Mouse (Mus musculus) monocyte, adult 59 days (primary cell): ENCODE measurements around the gene S1pr4. TPM values are rescaled to one million over a fixed set of nuclear protein-coding genes. Genes with fewer than 3 reads are reported as not detected.

ENCODE experiments used
- total RNA-seq, 2 experiments: library from RNA; stranded (reverse); gene quantifications; one replicate each; pipeline ENCODE4 v1.2.4; 2023

S1pr4 gene
- total RNA-seq: 10 to 100 TPM; 13.4 to 15.1 TPM

GRCm38 (mm10) chr10:81500032-81500431, at the start of gene S1pr4:
Gene S1pr4, minus strand, starts transcription at chr10:81500132.

GRCm38 (mm10) chr10:81545161-81545747, 45.3 kb upstream of the S1pr4 start, which contains the start of gene Gna11:
Gene Gna11, minus strand, starts transcription at chr10:81545190.

GRCm38 (mm10) chr10:81524051-81524605, 24.2 kb upstream of the S1pr4 start, which contains the start of gene Gna15:
Gene Gna15, minus strand, starts transcription at chr10:81524225.

DNA sequence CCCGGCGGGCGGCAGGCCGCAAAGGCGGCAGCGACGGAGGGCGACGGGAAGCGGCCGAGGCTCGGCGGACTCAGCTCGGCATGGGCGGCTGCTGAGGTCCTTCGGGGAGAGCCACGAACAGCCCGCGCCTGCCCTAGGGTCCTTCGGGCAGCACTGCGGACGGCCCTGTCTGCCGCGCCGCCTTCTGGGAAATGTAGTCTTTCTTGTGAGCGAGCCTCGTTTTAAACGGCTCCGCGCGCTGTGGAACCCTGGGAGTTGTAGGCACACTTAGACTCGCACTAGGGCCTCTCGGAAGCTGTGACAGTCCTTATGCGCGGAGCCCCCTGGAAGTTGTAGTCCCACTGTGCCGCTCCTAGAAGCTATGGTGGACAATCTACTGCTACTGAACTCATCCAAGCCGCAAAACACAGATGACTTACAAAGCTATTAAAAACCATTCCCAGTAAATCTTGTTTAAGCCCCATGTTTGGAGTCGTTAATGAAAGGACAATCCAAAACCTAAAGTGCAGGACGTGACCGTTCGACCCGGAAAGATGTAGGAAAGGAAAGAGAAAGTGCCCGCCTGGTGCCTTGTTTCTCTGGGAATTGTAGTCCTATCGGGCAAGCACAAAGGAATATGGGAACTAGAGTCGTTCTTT, 3.5 kb downstream of the S1pr4 start, which contains the start of gene Ncln:
Gene Ncln, minus strand, starts transcription at position 129 of the 638 bp plus-strand sequence.

DNA sequence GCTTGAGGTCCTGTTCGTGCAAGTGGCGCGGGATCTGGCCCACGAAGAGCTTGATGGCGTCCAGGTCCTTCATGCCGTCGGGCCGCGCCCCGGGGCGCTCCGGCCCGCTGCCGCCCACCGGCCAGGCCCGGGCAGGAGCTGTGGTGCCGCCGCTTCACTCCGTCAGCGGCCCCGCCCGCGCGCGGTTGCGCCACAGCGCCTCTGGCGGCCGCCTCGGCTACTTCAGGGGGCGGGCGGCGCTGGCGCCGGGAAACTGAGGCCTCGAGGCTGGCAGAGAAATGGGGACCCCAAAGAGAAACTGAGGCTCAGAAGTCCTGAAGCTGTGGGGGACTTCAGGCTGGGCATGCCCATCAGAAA, 17.4 kb downstream of the S1pr4 start, which contains the start of gene Celf5:
Gene Celf5, minus strand, starts transcription at position 177 of the 357 bp plus-strand sequence.

GRCm38 (mm10) chr10:81455181-81455895, 44.6 kb downstream of the S1pr4 start, which contains the start of gene Nfic:
Gene Nfic, minus strand, starts transcription at chr10:81455635.

Other genes with a start within 250 kb of the S1pr4 start
- 10 to 100 TPM; 42.3 to 59.6 TPM for gene Matk, start 247.2 kb downstream of the S1pr4 start, total RNA-seq
- gene Mrpl54, start 233.2 kb downstream of the S1pr4 start, total RNA-seq: 10 to 100 TPM; 75.9 to 85.4 TPM
- gene Apba3, start 233.2 kb downstream of the S1pr4 start, total RNA-seq: 10 to 100 TPM; 42.4 to 46.0 TPM
- 1 to 10 TPM; 1.7 to 4.5 TPM for gene Tjp3, start 208.6 kb downstream of the S1pr4 start, total RNA-seq
- 100 to 1,000 TPM; 135 to 147 TPM for gene Pip5k1c, start 207.2 kb downstream of the S1pr4 start, total RNA-seq
- gene Cactin, start 179.0 kb downstream of the S1pr4 start, total RNA-seq: 10 to 100 TPM; 29.4 to 32.4 TPM
- gene Tbxa2r, start 171.4 kb downstream of the S1pr4 start, total RNA-seq: under 1 TPM in 1 of 2 experiments, not detected in 1; 0.26 TPM
- under 1 TPM in 1 of 2 experiments, not detected in 1; 0.15 TPM for gene Gipc3, start 156.9 kb downstream of the S1pr4 start, total RNA-seq
- gene Hmg20b, start 149.7 kb downstream of the S1pr4 start, total RNA-seq: 10 to 100 TPM; 71.4 to 85.8 TPM
- gene Mfsd12, start 142.6 kb downstream of the S1pr4 start, total RNA-seq: 10 to 100 TPM; 38.4 to 44.6 TPM
- gene 4930404N11Rik, start 134.3 kb downstream of the S1pr4 start, total RNA-seq: 1 to 10 TPM; 3.5 to 3.7 TPM
- 10 to 100 TPM; 33.5 to 38.0 TPM for gene Fzr1, start 121.6 kb downstream of the S1pr4 start, total RNA-seq
- 10 to 100 TPM; 31.3 to 35.2 TPM for gene Dohh, start 115.7 kb downstream of the S1pr4 start, total RNA-seq
- 1 to 10 TPM in 1 of 2 experiments, under 1 TPM in 1; 0.97 to 1.3 TPM for gene Gm48551, start 115.7 kb downstream of the S1pr4 start, total RNA-seq
- gene Gm48552, start 111.1 kb downstream of the S1pr4 start, total RNA-seq: 1 to 10 TPM; 2.3 to 3.7 TPM
- gene Smim24, start 107.1 kb downstream of the S1pr4 start, total RNA-seq: 10 to 100 TPM; 11.9 to 12.5 TPM
- gene Nfic, start 44.5 kb downstream of the S1pr4 start, total RNA-seq: 10 to 100 TPM; 71.7 to 75.6 TPM
- gene Celf5, start 17.4 kb downstream of the S1pr4 start, total RNA-seq: not detected
- gene Ncln, start 3.7 kb downstream of the S1pr4 start, total RNA-seq: 100 to 1,000 TPM; 108 to 128 TPM
- gene Gna15, start 24.1 kb upstream of the S1pr4 start, total RNA-seq: 10 to 100 TPM; 20.9 to 21.4 TPM
- 10 to 100 TPM; 12.5 to 13.8 TPM for gene Gna11, start 45.1 kb upstream of the S1pr4 start, total RNA-seq
- 100 to 1,000 TPM; 239 to 246 TPM for gene Aes, start 59.4 kb upstream of the S1pr4 start, total RNA-seq
- 1 to 10 TPM; 3.4 to 4.2 TPM for gene Tle2, start 74.4 kb upstream of the S1pr4 start, total RNA-seq
- 1 to 10 TPM; 1.2 to 3.4 TPM for gene Tle6, start 100.9 kb upstream of the S1pr4 start, total RNA-seq
- 1 to 10 TPM in 1 of 2 experiments, under 1 TPM in 1; 0.85 to 1.0 TPM for gene BC025920, start 106.1 kb upstream of the S1pr4 start, total RNA-seq
- gene Sirt6, start 127.7 kb upstream of the S1pr4 start, total RNA-seq: 10 to 100 TPM; 13.4 to 14.7 TPM
- gene Ankrd24, start 128.4 kb upstream of the S1pr4 start, total RNA-seq: 1 to 10 TPM; 2.9 to 4.5 TPM
- gene Gm10778, start 148.9 kb upstream of the S1pr4 start, total RNA-seq: 1 to 10 TPM; 1.1 TPM
- 1 to 10 TPM; 2.3 to 4.6 TPM for gene Zfp433, start 204.7 kb upstream of the S1pr4 start, total RNA-seq